Mouse (Mus musculus) CD4-positive, CD25-positive, alpha-beta regulatory T cell, adult 4 months (primary cell): ENCODE measurements around the gene Meaf6. TPM values are rescaled to one million over a fixed set of nuclear protein-coding genes. Genes with fewer than 3 reads are reported as not detected.

Experiments
- ATAC-seq: one replicate; pipeline ENCODE4 v1.8.0; 2017
- polyA plus RNA-seq, 2 experiments: library from polyadenylated mRNA; unstranded; fragments of 100-300 nt; shearing (Covaris generic); gene quantifications; one replicate each; pipeline ENCODE4 v1.2.1; 2017

The Meaf6 gene
- polyA plus RNA-seq, 2 experiments from 2014 or later: 56.7 to 74.8 TPM

GRCm38 (mm10) chr4:125116090-125116861 lies 31.3 kb downstream of the Meaf6 start:
- no peak for ATAC-seq

GRCm38 (mm10) chr4:125116929-125117328 lies 32.0 kb downstream of the Meaf6 start:
- no peak for ATAC-seq

- ATAC-seq: peak; percentile 8
These were observed 33.0 kb downstream of the Meaf6 start for GRCm38 (mm10) chr4:125117902-125118320.

- ATAC-seq: no peak
These were observed 34.1 kb downstream of the Meaf6 start for GRCm38 (mm10) chr4:125119070-125119469.

GRCm38 (mm10) chr4:125119721-125120120 lies 34.8 kb downstream of the Meaf6 start:
- ATAC-seq: no peak

- no peak for ATAC-seq
These were observed 37.7 kb downstream of the Meaf6 start for GRCm38 (mm10) chr4:125122431-125123278.

GRCm38 (mm10) chr4:125123279-125123671 lies 38.3 kb downstream of the Meaf6 start:
- peak; percentile 5 for ATAC-seq

GRCm38 (mm10) chr4:125124424-125125209 lies 39.7 kb downstream of the Meaf6 start:
- peak; percentile 62 for ATAC-seq

GRCm38 (mm10) chr4:125125361-125125921 lies 40.5 kb downstream of the Meaf6 start:
- ATAC-seq: no peak

GRCm38 (mm10) chr4:125126186-125126585 lies 41.3 kb downstream of the Meaf6 start:
- ATAC-seq: no peak

GRCm38 (mm10) chr4:125126761-125127160 lies 41.8 kb downstream of the Meaf6 start:
- no peak for ATAC-seq

GRCm38 (mm10) chr4:125127305-125128084 lies 42.6 kb downstream of the Meaf6 start, which contains the start of gene Zc3h12a:
Zc3h12a (minus strand) TSS chr4:125127840.
- peak; percentile 65 for ATAC-seq

GRCm38 (mm10) chr4:125131493-125131892 lies 46.6 kb downstream of the Meaf6 start:
- no peak for ATAC-seq

- ATAC-seq: peak; percentile 21
These were observed 47.5 kb downstream of the Meaf6 start for GRCm38 (mm10) chr4:125132394-125132793.

- no peak for ATAC-seq
These were observed 49.3 kb downstream of the Meaf6 start for GRCm38 (mm10) chr4:125134192-125134591.

- ATAC-seq: no peak
These were observed 49.7 kb downstream of the Meaf6 start for GRCm38 (mm10) chr4:125134631-125135030.

- no peak for ATAC-seq
These were observed 50.3 kb downstream of the Meaf6 start for GRCm38 (mm10) chr4:125135076-125135855.

GRCm38 (mm10) chr4:125136303-125136888 lies 51.5 kb downstream of the Meaf6 start:
- ATAC-seq: no peak

GRCm38 (mm10) chr4:125138321-125138720 lies 53.4 kb downstream of the Meaf6 start:
- ATAC-seq: no peak

- ATAC-seq: no peak
These were observed 59.3 kb downstream of the Meaf6 start for GRCm38 (mm10) chr4:125144211-125144610.
